Mouse (Mus musculus) C2C12 (cell line): ENCODE results near the gene Dglucy.

Experiments used
- CTCF ChIP-seq: IDR thresholded peaks from one replicate; pipeline ENCODE4 v1.5.1; 2011; ENCODE audit not compliant: control insufficient read depth, insufficient read depth, insufficient read length
- MAX ChIP-seq: IDR thresholded peaks from one replicate; pipeline ENCODE4 v1.6.1; 2011; ENCODE audit warnings: mild to moderate bottlenecking, control low read depth
- MYOG ChIP-seq: IDR thresholded peaks from one replicate; pipeline ENCODE4 v1.6.1; 2011; ENCODE audit not compliant: control insufficient read depth, insufficient read length; ENCODE audit errors: extremely low read depth
- USF1 ChIP-seq: IDR thresholded peaks from one replicate; pipeline ENCODE4 v1.6.1; 2011; ENCODE audit warnings: low read depth, mild to moderate bottlenecking, control low read depth, moderate library complexity

DNA sequence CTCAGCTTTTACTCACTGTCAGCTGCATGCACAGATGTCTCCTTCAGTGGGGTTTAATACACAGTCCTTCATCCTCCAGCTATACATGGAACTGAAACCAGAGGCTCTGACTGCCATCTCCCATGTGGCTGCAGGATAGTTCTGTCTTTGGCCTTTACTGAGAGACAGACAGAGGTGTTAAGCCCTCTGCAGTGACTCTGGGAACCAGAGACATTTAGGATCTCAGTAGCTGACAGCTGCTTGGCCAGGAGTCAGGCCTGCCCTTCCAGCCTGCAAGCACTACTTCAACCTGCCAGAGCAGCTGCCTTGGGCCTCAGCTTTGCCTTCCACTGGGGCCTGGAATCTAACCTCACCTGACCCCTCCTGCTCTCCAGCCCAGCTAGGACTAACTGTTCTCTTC is 41.1 kb downstream of the Dglucy start:
- TF ChIP-seq CTCF: no peak
- no peak for TF ChIP-seq USF1
- no peak for TF ChIP-seq MYOG
- TF ChIP-seq MAX: no peak
